Mouse (Mus musculus): ENCODE measurements around the gene Best1. TPM values are rescaled to one million over a fixed set of nuclear protein-coding genes. Genes with fewer than 3 reads are reported as not detected.

The Best1 gene
- polyA plus RNA-seq, 1 experiment from 2014 or later = 0.64 TPM

DNA sequence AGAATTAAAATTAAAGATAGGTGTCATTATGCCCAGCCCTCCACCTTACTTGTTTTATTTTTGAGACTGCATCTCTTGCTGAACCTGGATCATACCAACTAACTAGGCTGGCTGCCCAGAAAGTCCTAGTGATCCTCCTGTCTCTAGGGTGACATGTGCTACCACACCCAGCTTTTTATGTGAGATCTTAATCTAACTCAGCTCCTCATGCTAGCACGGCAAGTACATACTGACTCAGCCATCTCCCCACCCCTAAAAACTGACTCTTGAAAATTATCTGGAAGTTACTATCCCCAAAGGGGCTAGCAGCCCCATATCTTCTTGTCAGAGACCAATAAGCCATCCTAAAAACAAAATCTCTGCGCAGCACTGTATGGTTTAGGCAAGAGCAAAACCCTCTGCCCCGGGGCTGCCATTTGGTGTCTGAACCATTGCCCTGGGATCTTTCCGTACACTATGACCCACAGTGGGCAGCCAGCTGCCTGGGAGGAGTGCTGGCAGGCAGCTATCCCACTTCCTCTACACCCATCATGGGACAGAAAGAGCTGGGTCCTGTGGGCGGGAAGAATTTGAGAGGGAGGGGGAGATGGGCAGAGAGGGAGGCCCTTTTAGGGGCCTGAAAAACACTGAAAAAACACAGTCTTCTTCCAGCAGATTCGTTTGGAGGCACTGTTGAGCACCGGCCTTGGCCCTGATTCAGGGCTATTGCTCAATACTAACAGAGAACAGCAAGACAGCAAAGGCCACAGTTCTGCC lies 47.2 kb downstream of the Best1 start:
- H3K27me3 ChIP-seq (replicated peaks; ENCODE audit: control insufficient read depth, insufficient read depth, low read length) = no peaks in the 10 kb centered on the region
- no peak overlapping the region; the same call in 1 of the 2 replicates for H3K9ac ChIP-seq (ENCODE audit: low read length)
- H3K4me1 ChIP-seq (replicated peaks; ENCODE audit: control insufficient read depth, insufficient read depth, low read length) = peaks cover 13% of the 10 kb centered on the region
- H3K27ac ChIP-seq (ENCODE audit: low read depth) = peak overlapping the region; percentile 84
- peak overlapping the region; percentile 31 for H3K4me2 ChIP-seq (ENCODE audit: low read length)
- no peaks in the 10 kb centered on the region for H3K9me3 ChIP-seq (ENCODE audit: control insufficient read depth, low read length)
- DNase-seq (ENCODE audit: low spot score) (peak; percentile 72), ATAC-seq (replicated peaks; ENCODE audit: low FRiP score, low TSS enrichment, low read depth) (peak; percentile 80)
- 25% methylated on average over 7 of the region's 7 CpGs for WGBS
- H3K4me3 ChIP-seq (ENCODE audit: low read depth, low read length) = no peak overlapping the region
- no peaks in the 10 kb centered on the region for H3K36me3 ChIP-seq (ENCODE audit: control insufficient read depth, insufficient read depth, low read length)

DNA sequence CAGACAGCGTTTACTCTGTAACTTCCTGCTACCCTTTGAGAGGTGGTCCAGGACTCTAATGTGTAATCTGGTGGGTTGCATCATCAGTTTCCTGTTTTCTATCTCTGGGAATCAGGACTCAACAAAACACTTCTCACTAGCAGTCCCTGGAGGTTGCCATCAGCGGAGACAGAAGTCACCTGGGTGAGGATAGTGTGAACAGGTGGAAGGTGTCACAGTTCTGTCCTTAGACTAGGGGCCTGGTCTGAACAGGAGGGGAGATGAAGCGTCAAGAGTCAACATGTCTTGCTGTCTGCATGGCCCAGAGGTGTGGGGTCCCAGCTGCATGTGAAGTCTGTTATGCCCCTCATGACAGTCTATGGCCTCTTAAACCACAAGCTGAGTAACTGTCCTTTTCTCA lies 48.5 kb downstream of the Best1 start:
- Histone ChIP-seq H3K36me3 (ENCODE audit: control insufficient read depth, insufficient read depth, low read length) (no peaks in the 10 kb centered on the region), H3K27ac (ENCODE audit: low read depth) (no peak overlapping the region), H3K9ac (ENCODE audit: low read length) (no peak overlapping the region), H3K4me3 (ENCODE audit: low read depth, low read length) (no peak overlapping the region), H3K4me2 (ENCODE audit: low read length) (no peak overlapping the region), H3K27me3 (replicated peaks; ENCODE audit: control insufficient read depth, insufficient read depth, low read length) (no peaks in the 10 kb centered on the region), H3K9me3 (ENCODE audit: control insufficient read depth, low read length) (no peaks in the 10 kb centered on the region), H3K4me1 (replicated peaks; ENCODE audit: control insufficient read depth, insufficient read depth, low read length) (peaks cover 13% of the 10 kb centered on the region)
- WGBS = 82% methylated on average over 3 of the region's 3 CpGs
- DNase-seq (ENCODE audit: low spot score) (no peak), ATAC-seq (replicated peaks; ENCODE audit: low FRiP score, low TSS enrichment, low read depth) (no peak)

DNA sequence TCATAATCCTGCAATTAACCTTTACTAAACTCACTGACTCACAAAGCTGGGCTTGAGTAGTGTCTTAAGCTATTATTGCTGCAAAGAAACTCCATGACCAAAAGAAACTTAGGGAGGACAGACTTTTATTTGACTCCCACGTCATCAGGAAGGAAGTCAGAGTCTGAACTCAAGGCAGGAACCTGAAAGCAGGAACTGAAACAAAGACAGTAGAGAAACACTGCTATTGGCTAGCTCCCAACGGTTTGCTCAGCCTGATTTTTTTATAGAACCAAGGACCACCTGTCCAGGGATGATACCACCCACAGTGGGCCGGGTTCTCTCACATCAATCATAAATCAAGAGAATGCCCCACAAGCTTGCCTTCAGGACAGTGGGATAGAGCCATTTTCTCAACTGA lies 49.0 kb downstream of the Best1 start:
- H3K9me3 ChIP-seq (ENCODE audit: control insufficient read depth, low read length) = no peaks in the 10 kb centered on the region
- ATAC-seq (replicated peaks; ENCODE audit: low FRiP score, low TSS enrichment, low read depth) = no peak
- H3K4me3 ChIP-seq (ENCODE audit: low read depth, low read length) = no peak overlapping the region
- H3K27ac ChIP-seq (ENCODE audit: low read depth) = no peak overlapping the region
- no peak overlapping the region for H3K9ac ChIP-seq (ENCODE audit: low read length)
- WGBS = 84% methylated on average over 3 of the region's 3 CpGs
- H3K36me3 ChIP-seq (ENCODE audit: control insufficient read depth, insufficient read depth, low read length) = no peaks in the 10 kb centered on the region
- DNase-seq (ENCODE audit: low spot score) = no peak
- H3K4me1 ChIP-seq (replicated peaks; ENCODE audit: control insufficient read depth, insufficient read depth, low read length) = peaks cover 13% of the 10 kb centered on the region
- H3K27me3 ChIP-seq (replicated peaks; ENCODE audit: control insufficient read depth, insufficient read depth, low read length) = no peaks in the 10 kb centered on the region
- H3K4me2 ChIP-seq (ENCODE audit: low read length) = no peak overlapping the region

DNA sequence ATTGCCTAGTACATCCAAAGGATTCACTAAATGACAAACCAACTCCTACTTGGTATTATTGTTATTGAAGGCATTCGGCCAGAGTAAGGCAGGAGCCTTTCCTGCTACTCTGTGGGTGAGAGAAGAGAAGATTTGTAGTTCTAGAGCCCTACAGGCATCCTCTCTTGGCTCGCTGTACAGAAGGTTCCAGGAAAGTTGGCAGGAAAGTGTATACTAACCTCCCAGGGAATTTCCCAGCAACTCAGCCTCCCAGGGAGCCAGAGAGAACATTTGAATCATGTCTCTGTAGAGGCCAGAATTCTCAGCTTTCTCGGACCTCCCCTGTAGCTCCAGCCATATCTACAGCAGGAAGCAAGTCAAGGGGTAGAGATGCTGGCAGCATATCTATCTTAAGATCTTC lies 54.4 kb downstream of the Best1 start:
- WGBS = 71% methylated on average over 3 of the region's 3 CpGs
- Histone ChIP-seq H3K27me3 (replicated peaks; ENCODE audit: control insufficient read depth, insufficient read depth, low read length) (no peaks in the 10 kb centered on the region), H3K36me3 (ENCODE audit: control insufficient read depth, insufficient read depth, low read length) (no peaks in the 10 kb centered on the region), H3K4me1 (replicated peaks; ENCODE audit: control insufficient read depth, insufficient read depth, low read length) (no peaks in the 10 kb centered on the region), H3K9me3 (ENCODE audit: control insufficient read depth, low read length) (no peaks in the 10 kb centered on the region), H3K9ac (ENCODE audit: low read length) (no peak overlapping the region), H3K4me2 (ENCODE audit: low read length) (no peak overlapping the region), H3K27ac (ENCODE audit: low read depth) (no peak overlapping the region), H3K4me3 (ENCODE audit: low read depth, low read length) (no peak overlapping the region)
- ATAC-seq (replicated peaks; ENCODE audit: low FRiP score, low TSS enrichment, low read depth) (no peak), DNase-seq (ENCODE audit: low spot score) (no peak)

DNA sequence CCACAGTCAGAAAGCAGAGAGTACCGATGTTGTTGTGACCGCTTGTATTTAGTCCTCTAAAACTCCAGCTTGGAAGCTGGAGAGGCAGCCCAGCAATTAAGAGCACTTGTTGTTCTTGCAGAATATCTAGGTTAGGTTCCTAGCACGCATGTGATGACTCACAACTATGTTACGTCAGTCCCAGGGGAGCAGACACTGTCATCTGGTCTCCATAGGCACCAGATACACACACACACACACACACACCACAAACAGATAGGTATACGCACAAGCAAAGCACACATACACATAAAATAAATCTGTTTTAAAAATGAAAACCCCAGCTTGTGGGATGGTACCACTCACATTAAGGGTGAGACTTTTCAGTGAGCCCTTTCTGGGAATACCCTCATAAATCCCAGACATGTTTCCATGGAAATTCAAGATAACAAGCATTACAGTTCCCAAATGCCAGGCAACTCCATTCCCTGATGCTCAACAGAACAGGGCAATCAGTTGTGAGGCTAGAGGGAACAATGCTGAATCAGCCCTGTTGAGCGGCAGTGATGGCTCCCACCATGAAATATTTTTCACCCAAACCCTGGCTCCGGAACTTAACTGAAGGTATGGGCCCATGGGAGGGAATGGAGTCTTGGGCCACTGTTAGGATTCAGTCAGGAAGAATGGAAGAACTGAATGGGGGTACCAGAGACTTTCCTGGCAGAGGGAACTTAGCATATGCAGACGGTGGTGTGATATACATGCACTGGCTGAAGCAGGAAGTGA lies 55.5 kb downstream of the Best1 start:
- Histone ChIP-seq H3K4me2 (ENCODE audit: low read length) (no peak overlapping the region), H3K4me1 (replicated peaks; ENCODE audit: control insufficient read depth, insufficient read depth, low read length) (no peaks in the 10 kb centered on the region), H3K9ac (ENCODE audit: low read length) (no peak overlapping the region), H3K27ac (ENCODE audit: low read depth) (no peak overlapping the region), H3K36me3 (ENCODE audit: control insufficient read depth, insufficient read depth, low read length) (no peaks in the 10 kb centered on the region), H3K4me3 (ENCODE audit: low read depth, low read length) (no peak overlapping the region), H3K27me3 (replicated peaks; ENCODE audit: control insufficient read depth, insufficient read depth, low read length) (no peaks in the 10 kb centered on the region), H3K9me3 (ENCODE audit: control insufficient read depth, low read length) (no peaks in the 10 kb centered on the region)
- no peak for ATAC-seq (replicated peaks; ENCODE audit: low FRiP score, low TSS enrichment, low read depth)
- 82% methylated on average over 8 of the region's 8 CpGs for WGBS
- no peak for DNase-seq (ENCODE audit: low spot score)

DNA sequence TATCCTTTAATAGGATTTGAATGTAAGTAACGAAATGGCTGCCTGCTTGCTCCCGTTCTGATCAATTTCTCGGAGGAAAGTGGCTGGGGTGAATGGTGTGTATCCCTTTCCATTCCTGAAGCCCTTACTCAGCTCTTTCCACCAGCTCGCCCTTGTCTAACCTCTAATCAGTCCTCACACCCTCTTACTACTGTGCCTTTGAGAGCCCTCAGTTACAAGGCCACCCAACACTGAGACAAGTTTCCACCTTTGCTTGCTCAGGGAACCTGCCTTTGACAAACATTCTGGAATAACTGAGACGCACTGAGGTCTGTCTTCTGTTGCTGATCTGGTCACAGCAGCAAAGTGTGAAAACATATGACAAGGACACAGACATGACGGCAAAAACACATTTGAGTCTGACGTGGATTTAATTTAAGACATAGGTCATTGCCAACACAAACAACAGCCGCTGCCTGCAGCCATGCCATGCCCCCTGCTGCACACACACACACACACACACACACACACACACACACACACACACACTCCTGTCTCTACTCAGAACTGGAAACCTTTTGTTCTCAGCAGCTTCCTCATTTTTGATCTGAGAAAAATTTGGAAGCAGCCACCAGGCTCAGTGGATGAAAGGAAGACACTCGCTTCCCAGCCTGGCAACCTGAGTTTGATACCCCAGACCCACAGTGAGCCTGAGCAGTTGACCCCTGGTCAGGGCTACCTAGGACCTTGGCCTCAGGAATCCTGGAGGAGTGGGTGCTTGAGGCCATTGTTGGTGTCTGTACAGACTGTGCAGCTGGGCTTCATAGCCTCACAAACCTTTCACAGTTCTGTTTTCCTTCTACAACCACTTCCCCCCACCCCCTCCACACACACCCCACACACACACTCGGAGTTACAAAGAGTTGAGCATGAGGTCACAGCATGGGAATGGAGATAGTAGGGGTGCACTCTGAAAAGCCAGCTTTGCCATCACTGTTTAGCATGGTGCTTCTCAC lies 58.6 kb downstream of the Best1 start:
- H3K9ac ChIP-seq (ENCODE audit: low read length) = no peak overlapping the region
- no peak overlapping the region for H3K4me3 ChIP-seq (ENCODE audit: low read depth, low read length)
- H3K9me3 ChIP-seq (ENCODE audit: control insufficient read depth, low read length) = no peaks in the 10 kb centered on the region
- no peak overlapping the region for H3K27ac ChIP-seq (ENCODE audit: low read depth)
- H3K36me3 ChIP-seq (ENCODE audit: control insufficient read depth, insufficient read depth, low read length) = no peaks in the 10 kb centered on the region
- no peaks in the 10 kb centered on the region for H3K27me3 ChIP-seq (replicated peaks; ENCODE audit: control insufficient read depth, insufficient read depth, low read length)
- WGBS = 56% methylated on average over 10 of the region's 10 CpGs
- DNase-seq (ENCODE audit: low spot score) (no peak), ATAC-seq (replicated peaks; ENCODE audit: low FRiP score, low TSS enrichment, low read depth) (0 out of 2 replicates have a peak, but pooled peaks have one; percentile 40)
- H3K4me1 ChIP-seq (replicated peaks; ENCODE audit: control insufficient read depth, insufficient read depth, low read length) = no peaks in the 10 kb centered on the region
- no peak overlapping the region for H3K4me2 ChIP-seq (ENCODE audit: low read length)

DNA sequence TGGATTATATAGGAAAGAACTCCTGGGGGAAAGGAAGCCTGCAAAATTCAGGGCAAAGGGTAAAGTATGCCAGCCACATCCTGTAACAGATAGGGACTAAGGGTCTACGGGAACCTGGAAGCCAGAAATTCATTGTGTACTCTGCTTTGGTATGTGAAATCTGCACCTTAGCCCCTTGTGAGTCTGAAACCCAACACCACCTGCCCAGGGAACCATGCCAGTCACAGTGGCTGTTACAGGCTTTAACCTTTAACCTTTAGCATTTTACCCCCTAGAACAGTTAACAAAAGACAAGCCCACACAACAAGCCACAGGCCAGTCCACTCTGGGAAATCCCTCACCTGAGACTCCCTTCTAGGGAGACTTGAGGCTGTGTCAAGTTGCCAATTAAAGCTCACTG lies 59.6 kb downstream of the Best1 start:
- Histone ChIP-seq H3K4me3 (ENCODE audit: low read depth, low read length) (no peak overlapping the region), H3K9me3 (ENCODE audit: control insufficient read depth, low read length) (no peaks in the 10 kb centered on the region), H3K4me1 (replicated peaks; ENCODE audit: control insufficient read depth, insufficient read depth, low read length) (no peaks in the 10 kb centered on the region; the same call in 1 of the 2 replicates), H3K27me3 (replicated peaks; ENCODE audit: control insufficient read depth, insufficient read depth, low read length) (no peaks in the 10 kb centered on the region), H3K4me2 (ENCODE audit: low read length) (no peak overlapping the region), H3K27ac (ENCODE audit: low read depth) (no peak overlapping the region), H3K9ac (ENCODE audit: low read length) (no peak overlapping the region), H3K36me3 (ENCODE audit: control insufficient read depth, insufficient read depth, low read length) (no peaks in the 10 kb centered on the region)
- DNase-seq (ENCODE audit: low spot score) (no peak), ATAC-seq (replicated peaks; ENCODE audit: low FRiP score, low TSS enrichment, low read depth) (no peak)
- 42% methylated on average over 1 of the region's 1 CpGs for WGBS

DNA sequence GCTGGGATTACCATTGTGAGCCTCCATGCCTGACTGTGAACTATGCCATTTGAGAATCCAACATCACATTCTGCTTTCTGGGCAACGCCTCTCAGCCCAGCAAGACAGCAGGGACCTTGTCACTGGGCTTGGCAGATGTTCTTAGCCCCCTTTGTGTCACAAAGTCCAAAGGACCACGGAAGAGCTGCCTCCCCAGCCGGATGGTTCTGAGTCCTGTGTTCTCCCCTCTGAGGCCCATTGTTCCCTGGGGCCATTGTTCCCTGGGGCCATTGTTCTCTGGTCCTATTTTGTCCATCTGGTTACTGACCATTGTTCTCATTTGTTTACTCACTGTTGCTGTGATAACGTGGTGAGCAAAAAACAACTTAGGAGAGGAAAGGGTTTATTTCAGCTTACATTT lies 60.5 kb downstream of the Best1 start:
- Histone ChIP-seq H3K4me3 (ENCODE audit: low read depth, low read length) (no peak overlapping the region), H3K27me3 (replicated peaks; ENCODE audit: control insufficient read depth, insufficient read depth, low read length) (no peaks in the 10 kb centered on the region), H3K36me3 (ENCODE audit: control insufficient read depth, insufficient read depth, low read length) (no peaks in the 10 kb centered on the region), H3K27ac (ENCODE audit: low read depth) (no peak overlapping the region), H3K9ac (ENCODE audit: low read length) (no peak overlapping the region), H3K4me1 (replicated peaks; ENCODE audit: control insufficient read depth, insufficient read depth, low read length) (no peaks in the 10 kb centered on the region; the same call in 1 of the 2 replicates), H3K4me2 (ENCODE audit: low read length) (no peak overlapping the region), H3K9me3 (ENCODE audit: control insufficient read depth, low read length) (no peaks in the 10 kb centered on the region)
- 63% methylated on average over 4 of the region's 4 CpGs for WGBS
- no peak for ATAC-seq (replicated peaks; ENCODE audit: low FRiP score, low TSS enrichment, low read depth)
- no peak for DNase-seq (ENCODE audit: low spot score)

Measured in intestine, embryonic 14.5 days (tissue).